Mouse (Mus musculus) olfactory bulb, adult 2 months (tissue): ENCODE measurements around the gene Prg3. TPM values are rescaled to one million over a fixed set of nuclear protein-coding genes. Genes with fewer than 3 reads are reported as not detected.

Experiments
- H3K27ac ChIP-seq: fragments of 200-500 bp; 2 replicates; pipeline ENCODE4 v1.5.1; 2012; ENCODE audit warnings: low read depth, low read length; ENCODE audit not compliant: insufficient read depth
- H3K4me1 ChIP-seq: fragments of 200-500 bp; 2 replicates; pipeline ENCODE4 v1.6.1; 2012; ENCODE audit warnings: low read length; ENCODE audit not compliant: control insufficient read depth, insufficient read depth
- H3K4me3 ChIP-seq: fragments of 200-500 bp; 2 replicates; pipeline ENCODE4 v1.5.1; 2012; ENCODE audit warnings: mild to moderate bottlenecking, low read depth, low read length, moderate library complexity; ENCODE audit not compliant: insufficient read depth
- CTCF ChIP-seq: fragments of 200-500 bp; IDR thresholded peaks from 2 replicates; pipeline ENCODE4 v1.5.1; 2012; ENCODE audit warnings: low read depth, mild to moderate bottlenecking, low read length, moderate library complexity; ENCODE audit not compliant: insufficient read depth
- POLR2A ChIP-seq: fragments of 200-500 bp; IDR thresholded peaks from 2 replicates; pipeline ENCODE4 v1.6.1; 2012; ENCODE audit warnings: mild to moderate bottlenecking, low read depth, low read length, moderate library complexity; ENCODE audit not compliant: insufficient read depth
- WGBS: fragments of 180-500 bp; shearing (Covaris S2); methylation state at CpG from one replicate; pipeline ENCODE4 v1.1.7; 2018; 5-methylcytosine and 5-hydroxymethylcytosine counted together
- polyA plus RNA-seq: library from polyadenylated mRNA; stranded (reverse); fragments of >200 nt; gene quantifications from 2 replicates; pipeline ENCODE4 v1.2.4, GENCODE M21; 2012; ENCODE audit warnings: low replicate concordance; ENCODE audit not compliant: missing spikeins, insufficient read depth, insufficient read length

Prg3 gene
- polyA plus RNA-seq, 1 experiment: not detected

DNA sequence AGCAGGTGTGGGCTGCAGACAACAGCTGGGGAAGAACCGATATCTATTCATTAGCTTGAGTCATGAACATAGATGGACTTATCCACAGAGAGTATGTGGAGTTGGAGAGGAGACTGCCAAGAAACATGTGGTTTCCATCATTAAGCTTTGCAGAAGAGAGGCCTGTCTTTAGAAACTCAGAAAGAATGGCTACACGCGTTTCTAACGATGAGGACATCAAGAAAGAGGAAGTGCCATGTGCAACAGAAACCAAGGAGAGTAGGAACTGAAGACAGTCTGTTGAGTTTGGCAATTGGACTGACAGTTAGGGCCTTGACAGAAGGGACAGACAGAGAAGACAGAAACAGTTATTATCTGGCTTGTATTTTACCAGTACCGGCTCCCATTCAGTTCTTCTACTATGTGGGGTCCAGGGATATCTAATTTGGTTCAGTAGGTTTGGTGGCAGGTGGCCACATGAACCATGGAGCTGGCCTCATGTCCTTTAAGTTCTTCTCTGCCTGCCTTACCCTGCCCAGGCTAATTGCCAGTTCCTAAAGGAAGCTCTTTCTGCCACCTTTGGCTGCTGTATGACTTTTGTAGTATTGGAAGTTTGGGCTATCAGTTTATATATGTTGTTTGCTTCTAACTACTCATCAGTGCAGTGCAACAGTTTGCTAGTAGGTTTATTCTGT is 20.6 kb upstream of the Prg3 start:
- no peak for TF ChIP-seq CTCF
- TF ChIP-seq POLR2A: no peak
- Histone ChIP-seq H3K27ac (no peak overlapping the region), H3K4me1 (no peaks in the 10 kb centered on the region), H3K4me3 (no peak overlapping the region)
- WGBS: 85% methylated on average over 5 of the region's 5 CpGs

DNA sequence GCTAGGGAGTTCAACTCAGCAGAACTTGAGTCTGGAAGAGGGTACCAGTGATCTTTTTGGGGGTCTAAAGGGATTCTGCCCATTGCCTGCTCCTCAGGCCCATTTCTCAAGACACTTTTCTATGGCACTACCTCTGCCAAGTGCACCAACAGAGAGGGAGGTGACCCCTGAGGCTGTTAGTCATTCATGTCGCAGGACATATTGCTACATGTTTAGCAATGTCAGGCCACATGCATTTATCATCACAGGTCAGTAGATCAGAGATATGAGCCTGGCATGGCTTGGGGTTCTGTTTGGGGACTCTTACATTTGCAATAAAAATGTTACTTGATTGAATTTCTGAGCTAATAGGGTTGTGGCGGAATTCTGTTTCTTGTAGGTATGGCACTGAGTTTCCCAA is 12.4 kb upstream of the Prg3 start:
- Histone ChIP-seq H3K4me3 (no peak overlapping the region), H3K4me1 (no peaks in the 10 kb centered on the region), H3K27ac (no peak overlapping the region)
- TF ChIP-seq CTCF (no peak), POLR2A (no peak)
- 91% methylated on average over 2 of the region's 2 CpGs for WGBS

DNA sequence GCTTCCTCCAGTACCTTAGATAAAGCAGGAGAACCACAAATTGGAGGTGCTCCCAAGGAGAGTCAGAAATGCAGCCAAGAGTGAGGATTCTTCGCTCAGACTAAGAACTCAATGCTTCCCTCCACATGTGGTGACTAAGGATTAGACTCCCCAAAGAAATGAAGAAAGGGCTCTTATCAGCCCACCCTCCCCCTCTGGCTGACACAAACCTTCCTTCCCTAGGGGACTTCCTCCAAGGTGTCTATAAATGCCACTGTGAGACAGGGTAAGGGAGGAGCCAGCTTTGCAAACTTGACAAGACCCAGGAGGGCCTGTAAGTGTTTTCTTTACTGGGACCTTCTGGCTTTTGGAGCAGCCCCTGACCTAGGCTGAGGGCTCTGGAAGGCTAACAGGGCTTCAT is 7.8 kb upstream of the Prg3 start, which contains the start of gene Prg2:
TSS of gene Prg2 (plus strand) at position 274 of the 400 bp plus-strand sequence.
- Histone ChIP-seq H3K4me1 (no peaks in the 10 kb centered on the region), H3K27ac (no peak within 1 kb of the TSS), H3K4me3 (no peak within 1 kb of the TSS)
- TF ChIP-seq POLR2A: no peak
- no peak for TF ChIP-seq CTCF
- 50% methylated on average over 1 of the region's 1 CpGs for WGBS

DNA sequence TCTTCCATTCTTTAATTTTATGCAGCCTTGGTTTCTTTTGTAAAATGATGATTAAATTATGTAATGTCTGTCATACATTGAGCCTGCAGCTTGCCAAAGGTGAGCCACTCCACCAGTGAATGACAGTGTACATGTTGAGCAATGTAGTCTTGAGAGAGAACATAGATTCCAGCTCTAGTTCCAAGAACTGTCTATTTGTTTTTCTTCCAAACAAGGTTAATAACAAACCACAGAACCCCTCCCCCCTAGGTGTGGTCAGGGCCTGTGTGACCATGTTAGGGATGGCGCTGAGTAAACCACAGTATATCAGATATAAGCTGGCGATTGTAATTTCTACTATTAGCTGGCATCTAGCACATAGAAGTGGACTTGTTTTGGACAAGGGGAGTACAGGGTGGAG is 8.4 kb downstream of the Prg3 start:
- TF ChIP-seq CTCF (no peak), POLR2A (no peak)
- H3K4me1 ChIP-seq: no peaks in the 10 kb centered on the region
- whole genome bisulfite sequencing: 96% methylated on average over 2 of the region's 2 CpGs
- H3K27ac ChIP-seq: no peak overlapping the region
- H3K4me3 ChIP-seq: no peak overlapping the region

DNA sequence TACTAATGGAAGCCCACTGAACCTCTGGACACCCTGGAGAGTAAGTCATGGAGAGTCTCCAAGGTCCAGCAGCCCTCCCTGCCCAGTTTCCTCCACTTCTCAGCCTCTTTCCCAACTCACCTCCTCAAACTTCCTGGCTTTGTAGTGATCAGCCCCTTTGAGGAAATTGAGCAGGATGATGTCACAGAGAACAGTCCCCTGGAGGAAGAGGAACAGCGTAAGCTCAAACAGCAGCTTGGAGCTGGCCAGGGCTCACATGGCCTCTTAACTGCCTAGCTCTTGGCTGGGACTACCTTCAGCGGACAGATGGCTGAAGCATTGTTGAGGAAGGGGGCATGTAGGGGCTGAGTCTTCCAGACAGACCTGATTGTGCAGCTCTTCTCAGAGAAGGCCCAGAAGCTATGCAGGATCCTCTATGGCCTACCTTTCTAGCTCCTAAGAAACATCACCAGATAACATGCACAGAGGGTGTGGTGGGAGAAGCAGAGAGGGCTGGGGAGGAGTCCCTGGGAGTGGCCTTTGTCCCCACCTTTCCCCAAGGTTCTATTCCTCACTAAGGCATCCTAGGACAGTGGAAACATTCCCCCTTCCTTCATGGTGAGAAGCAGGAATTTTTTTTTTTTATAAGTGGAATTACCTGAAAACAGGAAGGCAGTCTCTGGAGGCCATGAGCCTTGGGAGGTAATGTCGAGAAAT is 11.6 kb downstream of the Prg3 start:
- no peak for TF ChIP-seq CTCF
- TF ChIP-seq POLR2A: no peak
- H3K4me1 ChIP-seq: no peaks in the 10 kb centered on the region
- WGBS: 84% methylated on average over 3 of the region's 3 CpGs
- H3K4me3 ChIP-seq: no peak overlapping the region
- H3K27ac ChIP-seq: no peak overlapping the region

DNA sequence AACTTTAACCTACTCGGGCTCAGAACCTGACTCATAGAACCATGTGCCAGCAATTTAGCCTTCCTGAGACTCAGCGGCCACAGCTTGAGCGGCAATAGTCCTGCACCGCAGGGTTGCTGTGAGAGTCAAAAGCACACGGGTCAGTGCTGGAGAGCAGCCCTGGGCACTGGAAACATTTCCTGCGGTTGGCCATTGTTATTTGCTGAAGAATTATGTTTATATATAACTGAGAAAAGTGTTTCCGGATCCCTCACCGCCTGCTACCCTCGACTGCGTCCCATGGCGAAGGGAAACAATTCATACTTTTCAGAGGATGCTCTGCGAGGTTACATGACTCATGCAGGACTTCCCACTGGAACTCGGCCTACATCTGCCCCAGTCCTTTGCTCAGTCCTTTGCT is 13.5 kb downstream of the Prg3 start:
- no peak overlapping the region for H3K27ac ChIP-seq
- 62% methylated on average over 13 of the region's 13 CpGs for WGBS
- TF ChIP-seq CTCF: no peak
- no peak for TF ChIP-seq POLR2A
- H3K4me3 ChIP-seq: no peak overlapping the region
- no peaks in the 10 kb centered on the region for H3K4me1 ChIP-seq

DNA sequence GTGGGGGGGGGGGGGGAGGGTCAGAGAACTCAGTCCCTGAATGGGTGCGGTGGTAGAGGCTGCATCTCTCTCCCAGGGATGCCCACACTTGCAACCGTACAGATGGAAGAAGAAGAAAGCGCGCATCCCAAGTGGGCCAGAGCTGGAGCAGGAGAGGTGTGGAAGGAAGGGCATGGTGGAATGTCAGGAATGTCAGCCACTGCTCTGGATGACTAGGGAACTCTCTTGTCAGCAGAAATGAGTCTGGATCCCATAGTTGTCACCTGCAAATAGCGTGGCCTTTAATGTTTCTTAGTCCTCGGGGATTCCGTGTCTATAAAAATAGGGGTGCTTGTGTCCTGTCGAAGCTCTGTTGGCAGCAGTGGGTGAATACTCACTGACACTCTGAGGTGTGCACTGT is 14.6 kb downstream of the Prg3 start:
- no peaks in the 10 kb centered on the region for H3K4me1 ChIP-seq
- TF ChIP-seq CTCF (no peak), POLR2A (no peak)
- H3K27ac ChIP-seq: no peak overlapping the region
- 90% methylated on average over 8 of the region's 8 CpGs for WGBS
- no peak overlapping the region for H3K4me3 ChIP-seq

DNA sequence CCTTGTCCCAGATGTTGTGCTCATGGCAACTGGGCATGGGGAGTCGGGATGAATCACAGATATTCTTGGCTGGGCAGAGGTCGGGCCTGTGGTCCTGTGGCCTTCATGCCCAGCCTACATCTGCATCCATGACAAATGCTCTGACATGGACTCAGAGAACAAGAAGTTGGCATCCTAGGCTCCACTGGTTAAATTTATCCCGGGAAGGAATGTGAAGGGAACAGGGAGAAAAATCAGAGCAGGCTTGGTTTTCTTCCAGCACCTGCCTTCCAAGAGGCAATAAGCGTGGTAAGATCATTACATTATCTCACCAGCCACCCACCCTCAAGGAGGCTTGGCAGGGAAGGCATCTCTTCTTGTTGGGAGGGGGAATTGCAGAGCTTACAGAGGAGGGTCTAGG is 16.3 kb downstream of the Prg3 start:
- 76% methylated on average over 4 of the region's 4 CpGs for WGBS
- TF ChIP-seq POLR2A (no peak), CTCF (no peak)
- no peak overlapping the region for H3K27ac ChIP-seq
- H3K4me3 ChIP-seq: no peak overlapping the region
- no peaks in the 10 kb centered on the region for H3K4me1 ChIP-seq

DNA sequence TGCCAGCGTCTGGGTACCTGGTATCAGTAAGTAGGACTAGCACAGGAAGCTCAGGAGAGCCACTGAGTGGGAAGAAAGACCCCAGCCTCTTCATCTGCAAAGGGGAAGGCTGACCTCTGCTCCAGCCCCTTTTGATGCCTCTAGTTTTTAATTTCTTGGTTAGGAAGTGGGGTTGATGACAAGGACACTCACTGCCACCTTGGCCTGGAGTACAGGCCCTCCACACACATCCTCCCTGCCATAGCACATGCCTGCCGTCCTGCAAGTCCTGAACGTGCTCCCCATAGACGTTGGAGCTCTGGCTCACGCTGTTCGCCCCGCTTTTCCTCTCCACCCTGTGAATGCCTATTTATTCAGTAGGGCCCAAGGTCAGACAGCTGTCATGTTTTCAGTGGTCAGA is 18.6 kb downstream of the Prg3 start:
- Histone ChIP-seq H3K4me1 (no peaks in the 10 kb centered on the region), H3K4me3 (no peak overlapping the region), H3K27ac (no peak overlapping the region)
- 82% methylated on average over 7 of the region's 7 CpGs for WGBS
- TF ChIP-seq CTCF (no peak), POLR2A (no peak)
